Mouse (Mus musculus) urinary bladder, postnatal 25 days (tissue): ENCODE results near the gene Gm49318.

Source experiments
- DNase-seq: peaks from one replicate; pipeline ENCODE4 v3.0.0; 2022; ENCODE audit warnings: low spot score

Gene Gm49318

DNA sequence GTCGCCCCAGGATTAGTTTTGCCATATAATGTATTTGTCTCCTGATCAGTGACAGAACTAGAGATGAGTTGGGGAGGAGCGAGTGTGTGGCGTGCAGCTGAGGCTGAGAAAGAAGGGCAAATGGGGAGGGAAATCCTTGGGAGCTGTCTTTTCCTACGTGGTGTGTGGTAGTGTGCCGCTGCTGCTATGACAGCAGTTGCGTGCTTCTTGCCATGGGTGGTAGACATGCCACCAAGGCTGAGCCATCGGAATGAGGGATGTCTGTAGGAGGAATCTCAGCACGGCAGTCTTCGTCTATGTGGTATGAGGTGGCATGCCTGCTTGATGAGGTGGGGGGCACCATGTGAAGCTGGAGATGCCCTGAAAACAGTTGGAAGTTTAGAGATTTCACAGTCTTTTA is 40.7 kb downstream of the Gm49318 start:
- no peak for DNase-seq

DNA sequence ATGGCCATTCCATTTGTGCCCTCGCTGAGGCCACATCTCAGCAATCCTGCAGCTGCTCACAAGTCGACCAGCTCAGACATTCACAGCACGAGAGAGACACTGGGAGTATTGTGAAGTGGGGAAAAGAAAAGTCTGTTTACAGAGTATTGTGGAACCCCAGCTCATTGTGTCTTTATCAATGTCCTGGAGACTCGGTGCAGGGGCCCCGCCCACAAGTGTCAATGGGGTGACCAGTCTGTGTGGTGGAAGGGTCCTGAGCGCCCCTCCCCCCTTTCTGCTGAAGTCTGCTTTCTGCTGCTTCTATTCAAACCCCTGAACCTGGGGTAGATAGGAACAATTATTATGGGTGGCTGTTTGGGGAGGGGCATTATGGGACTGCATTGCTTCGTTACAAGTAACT is 42.6 kb downstream of the Gm49318 start:
- DNase-seq, result no peak

DNA sequence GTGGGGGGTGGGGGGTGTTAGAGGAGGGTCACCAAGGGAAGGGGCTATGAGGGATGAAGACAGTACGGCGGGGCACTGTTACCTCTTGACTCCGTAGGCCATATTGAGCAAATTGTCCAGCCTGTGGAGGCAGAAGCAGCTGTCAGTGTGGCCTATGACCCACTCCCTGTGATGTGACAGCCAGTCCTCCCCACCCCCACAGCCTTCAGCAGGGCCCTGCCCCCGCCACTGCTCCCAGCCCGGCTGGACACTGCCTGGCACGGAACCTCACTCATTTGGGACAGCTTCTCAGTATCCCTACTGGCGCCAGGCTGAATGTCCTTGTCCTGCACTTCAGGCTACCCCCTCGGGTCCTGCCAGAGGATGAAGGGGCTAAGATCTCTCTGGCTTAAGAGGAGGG is 46.5 kb downstream of the Gm49318 start:
- DNase-seq, result no peak

DNA sequence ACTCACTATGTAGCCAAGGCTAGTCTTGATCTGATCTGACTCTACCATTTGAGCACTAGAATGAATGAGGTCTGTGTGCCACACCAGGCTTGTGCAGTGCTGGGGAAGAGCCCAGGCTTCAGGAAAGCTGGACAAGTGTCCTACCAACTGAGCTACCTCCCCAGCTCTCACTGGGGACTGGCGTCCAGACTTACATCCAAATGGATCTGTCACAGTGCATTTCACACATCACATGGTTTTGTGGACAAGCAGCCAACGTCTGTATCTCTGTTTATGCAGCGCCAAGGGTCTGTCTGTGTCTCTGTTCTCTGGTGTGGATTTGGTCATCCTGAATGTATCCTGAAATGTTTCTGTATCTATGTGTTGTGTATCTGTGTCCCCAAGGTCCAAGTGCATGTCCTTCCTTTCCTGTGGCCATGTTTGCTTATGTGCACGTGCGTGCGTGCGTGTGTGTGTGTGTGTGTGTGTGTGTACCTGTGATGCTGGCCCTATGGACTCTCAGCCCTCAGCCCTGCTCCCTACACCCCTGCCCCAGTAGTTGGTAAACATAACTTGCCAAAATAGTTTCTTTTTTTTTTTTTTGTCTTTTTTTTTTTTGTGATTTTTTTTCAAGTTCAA is 53.7 kb downstream of the Gm49318 start:
- no peak for DNase-seq

DNA sequence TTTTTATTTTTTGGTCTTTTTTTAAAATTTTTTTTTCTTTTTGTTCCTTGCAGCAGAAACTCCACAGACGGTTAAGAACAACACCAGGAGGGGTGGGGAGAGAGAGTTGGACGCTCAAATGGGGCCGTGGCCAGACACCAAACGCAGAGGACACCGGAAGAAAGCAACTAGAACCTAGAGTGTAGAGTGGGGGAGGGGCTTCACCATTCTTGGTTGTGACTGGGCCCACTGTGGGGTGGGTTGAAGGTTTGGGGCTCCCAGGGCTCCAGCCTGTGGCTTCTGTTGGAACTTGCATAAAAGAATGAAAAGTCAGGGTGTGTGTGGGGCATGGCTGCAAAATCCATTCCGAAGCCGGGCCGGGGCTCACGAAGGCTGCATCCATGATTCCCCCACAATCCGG is 54.8 kb downstream of the Gm49318 start:
- DNase-seq, result no peak

DNA sequence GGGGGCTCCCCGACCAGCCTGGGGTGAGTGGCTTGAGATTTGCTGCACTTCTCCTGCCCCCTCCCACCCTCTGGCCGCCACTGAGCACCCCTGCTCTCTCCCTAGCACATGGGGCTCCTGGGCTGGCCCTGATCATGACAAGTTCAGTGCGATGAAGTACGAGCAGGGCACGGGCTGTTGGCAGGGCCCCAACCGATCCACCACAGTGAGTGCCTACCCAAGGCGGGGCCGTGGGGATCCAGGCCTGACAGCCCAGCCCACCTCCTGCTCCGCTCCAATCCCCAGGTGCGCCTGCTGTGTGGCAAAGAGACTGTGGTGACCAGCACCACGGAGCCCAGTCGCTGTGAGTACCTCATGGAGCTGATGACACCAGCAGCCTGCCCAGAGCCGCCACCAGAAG is 58.3 kb downstream of the Gm49318 start:
- no peak for DNase-seq

DNA sequence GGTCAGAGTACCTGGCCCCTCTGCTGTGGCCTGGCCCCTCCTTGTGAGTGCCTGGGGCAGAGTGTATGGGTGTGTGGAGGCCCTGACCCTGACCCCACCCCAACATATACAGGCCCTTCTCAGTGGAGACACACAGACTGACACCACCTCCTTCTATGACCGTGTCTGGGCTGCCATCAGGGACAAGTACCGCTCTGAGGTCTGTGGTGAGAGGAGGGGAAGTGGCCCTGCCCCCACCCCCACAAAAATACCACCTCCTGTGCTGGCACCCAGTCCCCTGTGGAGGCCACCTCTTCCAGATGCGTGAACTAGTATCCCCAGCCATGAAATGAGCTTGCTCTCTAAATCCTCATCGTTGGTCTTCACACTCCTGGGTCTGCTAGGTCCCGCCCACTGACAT is 60.0 kb downstream of the Gm49318 start:
- no peak for DNase-seq

DNA sequence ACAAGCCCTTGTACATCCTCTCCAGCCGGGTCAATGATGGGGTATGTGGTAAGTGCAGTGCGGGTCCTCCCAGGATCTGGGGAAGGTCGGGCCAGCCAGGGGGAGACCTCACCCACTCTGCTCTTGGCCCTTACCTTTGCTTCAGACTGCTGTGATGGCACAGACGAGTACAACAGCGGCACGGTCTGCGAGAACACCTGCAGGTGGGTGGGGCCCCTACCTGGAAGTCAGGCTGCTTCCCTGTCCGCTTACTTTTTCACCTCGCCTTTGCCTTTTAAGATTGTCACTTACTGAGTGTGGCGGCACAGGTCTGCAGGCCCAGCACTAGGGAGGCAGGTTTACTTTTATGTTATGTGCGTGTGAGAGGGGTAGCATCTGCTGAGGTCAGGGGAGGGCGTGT is 66.5 kb downstream of the Gm49318 start:
- DNase-seq, result no peak

DNA sequence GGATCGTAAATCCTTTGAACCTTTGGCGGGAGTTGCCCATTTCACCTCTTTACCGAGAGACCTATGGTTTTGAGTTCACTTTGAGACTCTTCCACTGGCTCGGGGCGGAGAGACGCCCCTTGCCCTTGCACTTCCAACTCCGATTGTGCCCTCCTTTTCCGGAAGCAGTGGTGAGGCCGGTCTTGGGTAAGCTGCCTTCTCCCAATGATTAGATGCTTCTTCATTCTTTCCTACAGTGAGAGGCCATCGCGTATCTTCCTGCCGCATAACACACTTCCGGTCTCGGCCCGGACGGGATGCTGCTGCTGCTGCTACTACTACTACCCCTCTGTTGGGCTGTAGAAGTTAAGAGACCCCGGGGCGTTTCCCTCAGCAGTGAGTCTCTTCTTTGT is 67.9 kb downstream of the Gm49318 start:
- DNase-seq, result no peak

DNA sequence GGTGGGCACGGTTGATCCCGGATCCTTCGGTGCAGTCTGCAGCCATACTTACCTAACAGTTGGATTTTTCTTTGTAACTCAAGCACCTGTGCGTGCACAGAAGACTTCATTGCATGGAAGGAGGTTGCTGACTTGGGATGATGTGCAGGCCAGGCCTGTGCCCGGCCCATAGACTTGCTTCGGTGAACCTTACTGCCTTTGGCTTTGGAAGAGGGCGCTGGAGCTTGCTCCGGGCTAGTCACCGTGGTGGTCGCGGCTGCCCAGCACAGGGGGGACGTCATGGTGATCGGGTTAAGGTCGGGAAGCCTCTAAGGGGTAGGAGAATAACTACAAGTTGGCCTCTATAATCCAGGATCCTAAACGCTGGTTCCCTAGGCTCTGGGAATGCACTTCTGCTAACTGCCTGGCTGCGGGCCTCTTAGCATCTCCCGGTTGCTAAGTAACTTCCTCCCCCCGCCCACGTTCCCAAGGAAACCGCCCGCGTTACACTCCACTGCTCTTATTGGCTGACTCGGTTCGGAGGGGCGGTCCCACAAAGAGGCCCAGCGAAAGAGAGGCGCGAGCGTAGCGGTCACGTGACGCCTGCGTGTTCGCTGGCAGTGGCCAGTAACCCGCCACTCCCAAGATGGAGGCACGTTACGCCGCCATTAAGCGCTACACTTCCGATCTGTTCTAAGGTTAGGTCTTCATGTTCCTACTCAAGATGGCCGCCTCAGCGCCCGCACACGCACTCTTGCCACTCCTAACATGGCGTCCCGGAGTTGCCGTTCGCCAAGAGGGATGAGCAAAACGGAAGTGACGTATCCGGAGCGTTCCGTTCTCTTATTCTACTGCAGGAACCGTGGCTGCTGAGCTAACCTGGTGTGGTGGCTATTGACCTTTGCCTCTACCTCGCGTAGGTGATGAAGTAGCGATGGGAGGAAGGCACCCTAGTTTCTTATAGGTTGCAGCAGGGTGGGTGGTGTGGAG is 68.6 kb downstream of the Gm49318 start, which contains the start of the genes Ccdc151 and Prkcsh:
Ccdc151 (minus strand) TSS at position 441 of the 969 bp plus-strand sequence.
Prkcsh (plus strand) TSS at position 613 of the 969 bp plus-strand sequence.
- DNase-seq, result peak; percentile 97

DNA sequence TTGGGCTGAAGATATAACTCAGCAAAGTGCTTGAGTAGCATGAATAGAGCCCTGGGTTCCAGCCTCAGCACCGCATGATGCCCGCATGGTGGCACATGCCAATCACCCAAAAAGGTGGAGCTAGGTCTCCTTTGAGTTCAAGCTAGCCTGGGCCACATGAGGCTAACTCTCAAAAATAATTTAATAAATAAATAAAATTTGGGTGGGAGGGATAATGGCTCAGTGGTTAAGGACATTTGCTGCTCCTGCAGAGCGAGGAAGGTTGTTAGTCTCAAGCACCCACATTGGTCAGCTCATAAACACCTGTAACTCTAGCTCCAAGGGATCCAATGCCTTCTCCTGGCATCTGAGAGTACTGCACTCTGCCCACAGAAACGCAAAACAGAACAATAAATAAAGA is 69.4 kb downstream of the Gm49318 start:
- DNase-seq, result no peak

DNA sequence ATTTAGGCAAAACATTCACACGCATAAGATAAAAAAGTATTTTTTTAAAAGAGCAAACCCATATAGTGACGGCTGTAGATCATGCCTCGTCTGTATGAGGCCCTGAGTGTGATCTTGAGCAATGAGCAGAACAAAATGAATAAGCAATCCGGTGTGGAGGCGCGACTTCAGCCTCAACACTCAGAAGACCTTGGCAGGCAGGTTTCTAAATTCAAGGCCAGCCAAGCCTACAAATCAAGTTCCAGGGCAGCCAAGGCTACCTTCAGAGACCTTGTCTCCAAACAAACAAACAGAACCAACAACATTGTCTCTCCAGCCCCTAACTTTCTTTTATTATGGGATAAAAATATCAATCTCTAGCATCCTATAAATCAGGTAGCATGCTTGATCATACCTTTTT is 70.8 kb downstream of the Gm49318 start:
- DNase-seq, result no peak

DNA sequence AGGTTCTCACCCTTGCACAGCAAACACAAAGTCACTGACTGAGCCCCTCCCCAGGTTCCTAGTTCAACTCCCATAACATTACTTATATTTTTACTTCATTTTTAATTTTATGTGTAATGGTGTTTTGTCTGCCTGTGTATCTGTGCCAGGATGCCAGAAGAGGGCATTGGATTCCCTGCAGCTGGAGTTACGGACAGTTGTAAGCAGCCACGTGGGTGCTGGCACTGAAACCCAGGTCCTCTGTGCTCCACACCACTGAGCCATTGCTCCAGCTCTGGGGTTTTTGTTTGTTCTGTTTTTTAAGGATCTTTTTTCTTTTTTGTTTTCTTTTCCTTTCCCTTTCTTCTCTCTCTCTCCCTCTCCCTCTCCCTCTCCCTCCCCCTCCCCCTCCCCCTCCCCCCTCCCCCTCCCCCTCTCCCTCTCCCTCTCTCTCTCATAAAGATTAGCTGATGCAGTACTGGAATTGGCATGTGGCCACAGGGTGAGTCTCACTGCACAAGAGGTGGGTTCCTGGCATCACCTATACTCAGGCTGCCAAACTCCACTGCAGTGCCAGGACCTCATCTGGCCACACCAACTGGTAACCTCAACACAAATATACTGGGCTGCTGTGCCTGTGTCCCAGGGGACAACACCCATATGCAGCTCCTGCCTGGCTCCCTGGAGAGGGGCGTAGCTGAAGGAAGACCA is 74.7 kb downstream of the Gm49318 start:
- DNase-seq, result no peak

DNA sequence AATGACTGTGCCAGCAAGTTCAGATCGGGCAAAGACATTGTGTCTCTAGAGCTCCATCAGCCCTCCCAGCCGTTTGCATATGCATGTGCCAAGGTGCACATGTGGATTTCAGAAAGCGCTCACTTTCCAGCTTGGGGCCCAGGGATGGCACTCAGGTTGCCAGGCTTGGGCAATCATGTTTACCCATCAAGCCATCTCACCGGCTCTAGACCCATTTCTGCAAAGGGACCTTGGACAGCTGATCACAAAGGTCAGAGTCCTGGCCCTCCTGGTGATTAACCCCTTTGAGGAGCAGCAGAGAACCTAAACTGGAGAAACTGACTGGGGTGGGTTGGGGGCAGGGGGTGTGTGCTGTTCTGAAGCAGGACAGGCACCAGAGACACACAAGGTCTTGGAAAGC is 78.8 kb downstream of the Gm49318 start:
- DNase-seq, result no peak

DNA sequence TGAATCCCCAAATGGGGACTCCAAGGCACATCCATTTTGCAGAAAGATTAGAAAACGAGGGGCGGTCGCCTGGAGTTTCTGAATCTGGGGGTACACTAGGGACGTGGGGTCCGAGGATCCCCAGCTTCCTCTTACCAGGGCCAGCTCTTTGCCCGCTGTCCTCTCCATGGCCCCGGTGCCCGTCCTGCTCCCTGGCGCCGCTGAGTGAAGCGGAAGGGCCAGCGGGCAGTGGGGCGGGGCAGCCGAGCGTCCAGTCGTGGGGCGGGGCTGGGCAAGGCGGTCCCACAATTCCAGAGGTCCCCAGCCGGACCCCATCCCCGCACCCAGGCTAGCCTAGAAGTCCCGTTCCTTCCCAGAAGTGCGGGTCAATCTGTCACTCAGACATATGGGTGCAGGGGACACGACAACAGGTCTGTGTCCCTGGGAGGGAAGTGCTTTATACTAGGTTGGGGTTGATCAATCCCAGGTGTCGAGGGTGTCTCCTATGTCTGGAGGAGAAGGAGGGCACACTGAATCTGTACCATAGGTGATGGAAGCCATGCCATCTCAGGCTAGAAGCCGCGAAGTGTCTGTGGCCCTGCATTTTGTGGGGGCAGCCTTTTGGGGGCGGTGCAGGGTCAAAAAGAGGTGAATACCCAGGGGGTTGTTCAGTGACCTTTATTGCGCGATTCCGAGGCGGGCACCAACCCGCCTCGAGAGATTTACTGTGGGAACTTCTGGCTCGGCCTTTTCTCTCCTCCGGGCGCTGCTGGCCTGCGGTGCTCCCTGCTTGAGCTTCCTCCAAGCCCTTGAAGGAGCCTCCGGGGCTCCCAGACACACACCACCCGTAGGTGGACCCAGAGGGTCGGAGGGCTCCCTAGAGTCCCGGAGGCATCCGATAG is 81.6 kb downstream of the Gm49318 start, which contains the start of gene Rgl3:
Rgl3 (minus strand) TSS at position 217 of the 881 bp plus-strand sequence.
- DNase-seq, result peak; percentile 61

DNA sequence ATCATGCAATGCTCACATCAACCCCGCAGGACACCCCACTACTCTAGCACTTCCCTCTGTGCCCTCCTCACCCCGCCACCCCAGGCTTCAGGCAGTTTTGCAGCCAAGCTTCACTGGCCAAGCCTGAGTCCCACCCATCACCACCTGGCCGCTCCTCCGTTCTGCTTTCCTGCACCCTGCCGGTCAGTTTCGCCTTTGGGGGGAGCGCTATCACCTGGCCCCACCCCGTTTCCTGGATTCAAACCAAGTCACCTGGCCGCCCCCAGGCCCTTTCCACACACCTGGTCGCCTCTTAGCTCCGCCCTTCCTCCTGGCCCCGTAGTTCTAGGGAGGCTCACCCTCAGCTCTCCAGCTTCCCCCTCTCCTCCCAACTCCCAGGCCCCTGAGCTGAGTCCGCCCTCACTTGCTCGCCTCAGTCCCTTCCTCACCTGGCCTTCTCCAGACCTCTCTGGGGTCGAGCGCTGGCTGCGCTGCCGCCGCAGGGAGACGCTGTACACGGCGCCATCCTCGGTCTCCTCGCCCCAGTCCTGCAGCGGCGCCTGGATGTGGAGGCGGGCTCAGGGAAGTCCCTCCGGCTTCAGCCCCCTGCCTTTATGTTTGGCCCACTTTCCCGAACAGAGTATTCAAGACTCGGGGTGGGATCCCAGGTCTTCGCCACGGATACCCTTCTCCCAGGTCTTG is 82.5 kb downstream of the Gm49318 start:
- peak; percentile 14 for DNase-seq

DNA sequence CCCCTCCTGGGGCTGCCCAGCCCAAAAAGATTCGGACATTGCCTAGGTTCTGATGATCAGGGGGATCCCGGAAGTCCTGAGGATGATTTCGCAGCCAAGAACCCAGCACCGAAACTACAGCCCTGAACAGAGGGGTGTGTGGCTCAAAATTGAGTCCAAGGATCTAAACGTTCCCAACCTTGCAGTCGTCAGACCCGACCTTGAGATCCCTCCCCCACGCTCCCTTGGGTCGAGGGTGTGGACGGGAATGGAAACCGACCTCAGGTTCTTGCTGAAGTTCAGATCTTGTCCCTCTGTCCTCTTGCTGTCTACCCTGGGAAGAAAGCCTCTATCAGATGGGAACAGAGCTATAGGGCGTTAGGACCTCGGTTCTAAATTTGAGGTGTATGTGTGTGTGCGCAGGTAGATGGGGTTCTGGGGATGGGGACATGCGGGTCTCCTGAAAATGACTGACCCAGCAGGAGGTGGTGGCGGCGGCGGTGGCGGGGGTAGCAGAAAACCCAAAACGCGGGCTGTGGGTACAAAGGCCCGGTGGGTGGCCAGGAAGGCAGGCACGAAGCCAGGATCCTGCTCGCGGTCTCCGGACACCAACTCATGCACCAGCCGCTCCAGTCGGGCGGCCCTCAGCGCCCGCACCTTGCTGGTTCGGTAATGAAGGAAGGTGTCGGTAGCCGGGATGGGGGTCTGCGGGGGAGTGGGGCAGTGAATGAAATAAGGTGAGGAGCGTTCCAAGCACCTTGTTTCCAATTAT is 83.3 kb downstream of the Gm49318 start:
- no peak for DNase-seq
